Mouse (Mus musculus): ENCODE data around the gene Irf2. TPM values are rescaled to one million over a fixed set of nuclear protein-coding genes. Genes with fewer than 3 reads are reported as not detected.

Gene Irf2
- 23.1 and 24.3 TPM in 2 replicates for polyA plus RNA-seq (2015; fragmentation: Nextera tagmentation; extraction: Ambion mirVana)

DNA sequence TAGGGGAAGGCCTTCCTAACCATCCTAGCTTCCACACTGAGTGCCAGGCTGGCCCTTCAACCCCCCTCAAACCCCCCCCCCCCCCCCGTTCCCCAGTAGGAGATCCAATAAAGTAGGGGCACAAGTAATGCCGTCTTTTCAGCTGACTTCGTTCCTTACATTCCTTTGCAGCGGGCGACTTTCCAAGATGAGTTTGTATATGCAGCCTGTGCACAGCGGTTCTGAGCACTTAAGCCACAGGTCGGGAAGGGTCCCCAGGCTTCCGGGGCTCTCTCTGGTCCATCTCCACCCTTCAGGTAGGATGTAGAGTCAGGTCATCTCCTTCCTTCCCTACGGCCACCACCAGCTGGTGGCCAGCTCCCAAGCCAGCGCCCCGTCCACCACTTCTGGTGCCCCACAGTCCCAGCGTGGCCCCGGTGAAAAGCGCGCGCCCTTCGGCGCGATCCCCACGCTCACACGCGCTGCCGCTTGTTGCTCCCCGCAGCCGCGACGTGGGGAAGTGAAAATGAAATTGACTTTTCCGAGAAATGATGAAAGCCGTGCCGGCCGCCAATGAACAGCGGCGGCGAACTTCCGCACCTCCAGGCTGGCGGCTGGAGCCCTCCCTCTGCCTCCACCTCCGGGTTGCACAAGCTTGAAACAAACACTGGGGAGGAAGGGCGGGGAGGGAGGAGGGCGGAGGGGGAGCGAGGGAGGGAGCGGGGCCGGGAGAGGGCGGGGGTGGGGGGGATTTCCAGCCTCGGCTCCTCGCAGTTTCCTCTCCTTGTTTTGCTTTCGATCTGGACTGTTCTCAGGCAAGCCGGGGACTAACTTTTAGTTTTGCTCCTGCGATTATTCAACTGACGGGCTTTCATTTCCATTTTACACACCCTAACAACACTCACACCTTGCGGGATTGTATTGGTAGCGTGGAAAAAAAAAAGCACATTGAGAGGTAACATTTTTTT lies at the start of gene Irf2:
Gene Irf2 (plus strand): TSS at position 730 of the 947 bp plus-strand sequence.
- peak; percentile 82 for TF ChIP-seq EP300 (IDR thresholded peaks at IDR 0.05; ENCODE audit: low read depth)
- no peak; the same call in 1 of the 2 replicates for TF ChIP-seq CTCF (IDR thresholded peaks at IDR 0.05; ENCODE audit: low read depth)
- Histone ChIP-seq H3K27me3 (ENCODE audit: insufficient read depth, low read length) (no peaks in the 10 kb centered on the region), H3K9ac (replicated peaks) (peak within 1 kb of the TSS; percentile 99), H3K9me3 (ENCODE audit: low read length) (0 out of 2 replicates have a peak, but pooled peaks cover 4% of the 10 kb centered on the region), H3K27ac (ENCODE audit: low read depth) (peak within 1 kb of the TSS; percentile 99), H3K4me2 (ENCODE audit: low read depth, low read length) (peak within 1 kb of the TSS; percentile 87), H3K4me1 (ENCODE audit: insufficient read depth) (peaks cover 37% of the 10 kb centered on the region), H3K36me3 (replicated peaks; ENCODE audit: insufficient read depth, low read length) (peaks cover 5% of the 10 kb centered on the region; the same call in 1 of the 2 replicates), H3K4me3 (ENCODE audit: low read depth, low read length) (peak within 1 kb of the TSS; percentile 93)
- under 1% methylated on average over 48 of the region's 51 CpGs for WGBS (ENCODE audit: insufficient replicate concordance)
- ATAC-seq (peak; percentile 84), DNase-seq (peak; percentile 95)

DNA sequence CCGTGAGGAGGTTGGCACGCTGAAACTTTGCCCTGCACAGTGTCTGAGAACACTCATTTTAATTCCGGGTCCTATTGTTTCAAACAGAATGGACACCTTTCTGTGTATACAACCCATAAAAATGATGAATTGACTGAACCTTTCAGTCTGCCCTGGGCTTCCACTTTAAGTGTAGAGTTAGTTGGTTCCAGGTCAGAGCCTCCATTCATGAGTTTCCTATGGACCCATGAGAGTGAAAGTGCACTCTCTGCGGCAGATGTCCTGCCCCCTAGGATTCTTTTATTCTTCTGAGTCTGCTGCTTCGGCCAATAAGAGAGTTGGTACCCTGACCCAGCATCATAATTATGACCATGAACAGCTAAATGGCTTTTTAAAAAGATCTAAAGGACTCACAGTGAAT lies 49.4 kb upstream of the Irf2 start:
- no peaks in the 10 kb centered on the region for H3K36me3 ChIP-seq (replicated peaks; ENCODE audit: insufficient read depth, low read length)
- WGBS (ENCODE audit: insufficient replicate concordance): 79% methylated on average over 5 of the region's 5 CpGs
- no peak for ATAC-seq
- TF ChIP-seq CTCF (IDR thresholded peaks at IDR 0.05; ENCODE audit: low read depth): no peak
- TF ChIP-seq EP300 (IDR thresholded peaks at IDR 0.05; ENCODE audit: low read depth): no peak
- no peak overlapping the region for H3K4me2 ChIP-seq (ENCODE audit: low read depth, low read length)
- H3K4me3 ChIP-seq (ENCODE audit: low read depth, low read length): no peak overlapping the region
- no peak overlapping the region for H3K27ac ChIP-seq (ENCODE audit: low read depth)
- no peaks in the 10 kb centered on the region for H3K9me3 ChIP-seq (ENCODE audit: low read length)
- no peaks in the 10 kb centered on the region for H3K4me1 ChIP-seq (ENCODE audit: insufficient read depth)
- H3K27me3 ChIP-seq (ENCODE audit: insufficient read depth, low read length): no peaks in the 10 kb centered on the region
- no peak for DNase-seq
- no peak overlapping the region for H3K9ac ChIP-seq (replicated peaks)

DNA sequence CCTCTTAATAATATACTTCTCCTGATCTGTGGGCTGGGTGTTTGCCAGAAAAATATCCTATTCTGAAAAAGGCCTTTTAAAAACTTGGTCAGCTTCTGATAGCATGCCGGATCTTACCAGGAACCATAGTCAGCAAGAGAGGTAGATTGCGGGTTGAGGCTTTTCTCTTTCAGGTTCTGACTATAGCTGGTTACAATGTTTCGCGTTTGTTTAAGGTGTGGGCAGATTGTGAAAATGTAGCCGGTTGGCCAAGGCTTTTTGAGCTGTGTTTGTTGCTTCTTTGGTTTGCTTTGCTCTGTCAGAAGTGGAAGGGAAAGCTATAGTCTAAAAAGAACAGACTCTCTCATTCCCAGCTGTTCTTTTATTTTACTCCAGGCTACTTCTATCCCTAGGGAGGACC lies 49.0 kb upstream of the Irf2 start:
- Histone ChIP-seq H3K4me3 (ENCODE audit: low read depth, low read length) (no peak overlapping the region), H3K36me3 (replicated peaks; ENCODE audit: insufficient read depth, low read length) (no peaks in the 10 kb centered on the region), H3K4me2 (ENCODE audit: low read depth, low read length) (no peak overlapping the region), H3K9me3 (ENCODE audit: low read length) (no peaks in the 10 kb centered on the region), H3K27ac (ENCODE audit: low read depth) (no peak overlapping the region), H3K27me3 (ENCODE audit: insufficient read depth, low read length) (no peaks in the 10 kb centered on the region), H3K4me1 (ENCODE audit: insufficient read depth) (no peaks in the 10 kb centered on the region), H3K9ac (replicated peaks) (no peak overlapping the region)
- WGBS (ENCODE audit: insufficient replicate concordance): 71% methylated on average over 5 of the region's 5 CpGs
- TF ChIP-seq CTCF (IDR thresholded peaks at IDR 0.05; ENCODE audit: low read depth) (no peak), EP300 (IDR thresholded peaks at IDR 0.05; ENCODE audit: low read depth) (no peak)
- DNase-seq (no peak), ATAC-seq (no peak)

DNA sequence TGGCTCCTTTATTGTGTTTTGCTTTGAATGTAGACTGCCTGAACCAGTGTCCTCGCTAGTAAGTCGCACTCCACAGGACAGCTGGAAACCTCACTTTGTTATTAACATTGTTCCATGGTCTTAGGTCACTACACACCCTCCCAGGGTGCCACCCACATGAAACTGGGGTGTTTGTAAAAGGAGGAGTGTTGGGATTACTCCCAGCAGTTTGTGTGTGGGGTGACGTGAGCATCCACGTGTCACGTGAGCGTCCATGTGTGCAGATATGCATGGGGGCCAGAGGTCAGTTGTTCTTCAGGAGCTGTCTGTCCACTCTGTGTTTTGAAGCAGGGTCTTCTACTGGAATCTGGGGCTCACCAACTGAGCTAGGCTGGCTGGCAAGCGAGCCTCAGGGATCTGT lies 48.2 kb upstream of the Irf2 start:
- peak; percentile 57 for ATAC-seq

DNA sequence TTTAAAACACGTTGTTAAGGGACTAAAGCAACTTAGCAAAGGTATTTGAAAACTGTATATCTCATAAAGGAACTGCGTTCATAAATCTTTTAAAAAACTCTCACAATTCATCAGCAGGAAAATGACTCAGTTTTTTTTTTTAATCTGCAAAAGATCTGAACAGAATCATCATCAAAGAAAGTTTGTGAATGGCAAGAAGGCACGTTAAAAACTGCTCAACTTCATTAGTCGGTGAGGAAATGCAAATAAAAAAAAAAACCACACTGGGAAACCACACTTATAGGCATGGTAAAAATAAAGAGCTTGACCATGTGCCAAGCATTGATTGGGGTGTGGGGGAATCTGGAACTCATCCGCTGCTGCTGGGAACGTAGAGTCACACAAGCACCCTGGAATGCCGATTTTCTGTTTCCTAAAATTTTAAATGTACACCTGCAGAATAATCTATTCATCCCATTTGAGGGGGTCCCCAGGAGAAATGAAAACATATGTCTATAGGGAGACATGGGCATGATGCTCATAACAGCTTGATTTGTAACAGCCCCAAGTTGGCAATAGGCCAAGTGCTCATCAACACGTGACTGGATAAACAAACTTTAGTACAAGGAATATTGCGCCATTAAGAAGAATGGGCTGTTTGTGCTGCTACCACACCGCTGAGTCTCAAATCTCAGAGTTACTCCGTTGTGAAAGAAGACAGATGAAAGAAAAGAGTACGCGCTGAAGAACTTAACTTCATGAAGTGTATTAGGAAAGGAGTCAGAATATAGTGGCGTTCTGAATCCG lies 43.1 kb upstream of the Irf2 start:
- H3K9me3 ChIP-seq (ENCODE audit: low read length): no peaks in the 10 kb centered on the region
- H3K9ac ChIP-seq (replicated peaks): no peak overlapping the region
- no peaks in the 10 kb centered on the region for H3K36me3 ChIP-seq (replicated peaks; ENCODE audit: insufficient read depth, low read length)
- 48% methylated on average over 15 of the region's 15 CpGs for WGBS (ENCODE audit: insufficient replicate concordance)
- no peak for TF ChIP-seq EP300 (IDR thresholded peaks at IDR 0.05; ENCODE audit: low read depth)
- TF ChIP-seq CTCF (IDR thresholded peaks at IDR 0.05; ENCODE audit: low read depth): no peak
- DNase-seq (peak; percentile 59), ATAC-seq (peak; percentile 68)
- no peaks in the 10 kb centered on the region for H3K27me3 ChIP-seq (ENCODE audit: insufficient read depth, low read length)
- H3K4me3 ChIP-seq (ENCODE audit: low read depth, low read length): no peak overlapping the region
- H3K4me1 ChIP-seq (ENCODE audit: insufficient read depth): 0 out of 2 replicates have a peak, but pooled peaks cover 6% of the 10 kb centered on the region
- peak overlapping the region; percentile 23 for H3K4me2 ChIP-seq (ENCODE audit: low read depth, low read length)
- no peak overlapping the region for H3K27ac ChIP-seq (ENCODE audit: low read depth)

More for the DNA sequence above, 48.2 kb upstream of the Irf2 start:
- Histone ChIP-seq H3K36me3 (replicated peaks; ENCODE audit: insufficient read depth, low read length) (no peaks in the 10 kb centered on the region), H3K27me3 (ENCODE audit: insufficient read depth, low read length) (no peaks in the 10 kb centered on the region), H3K9ac (replicated peaks) (no peak overlapping the region), H3K4me1 (ENCODE audit: insufficient read depth) (0 out of 2 replicates have a peak, but pooled peaks cover under 1% of the 10 kb centered on the region), H3K27ac (ENCODE audit: low read depth) (no peak overlapping the region), H3K4me2 (ENCODE audit: low read depth, low read length) (no peak overlapping the region), H3K4me3 (ENCODE audit: low read depth, low read length) (no peak overlapping the region), H3K9me3 (ENCODE audit: low read length) (no peaks in the 10 kb centered on the region)
- peak; percentile 49 for DNase-seq
- WGBS (ENCODE audit: insufficient replicate concordance): 71% methylated on average over 7 of the region's 7 CpGs
- TF ChIP-seq EP300 (IDR thresholded peaks at IDR 0.05; ENCODE audit: low read depth) (no peak), CTCF (IDR thresholded peaks at IDR 0.05; ENCODE audit: low read depth) (no peak)

DNA sequence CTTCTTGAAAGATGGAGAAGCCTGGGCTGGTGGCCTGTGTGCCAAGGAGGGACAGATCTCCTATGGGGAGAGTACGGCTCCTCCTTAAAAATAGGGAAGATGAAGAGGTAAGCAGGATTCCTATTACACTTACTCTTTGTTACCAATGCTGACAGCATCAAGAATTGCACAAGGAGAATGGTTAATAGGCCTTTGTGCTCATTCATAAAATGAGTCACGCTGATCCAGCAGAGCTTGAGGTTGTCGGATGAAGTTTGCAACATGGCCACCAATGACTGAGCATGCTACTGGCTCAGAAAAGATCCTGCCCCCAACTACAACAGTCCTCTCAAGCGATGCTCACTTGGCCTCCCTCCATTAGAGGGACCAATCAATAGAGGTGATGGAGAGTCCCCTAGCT lies 42.0 kb upstream of the Irf2 start:
- WGBS (ENCODE audit: insufficient replicate concordance): 85% methylated on average over 4 of the region's 4 CpGs
- ATAC-seq (no peak), DNase-seq (no peak)
- Histone ChIP-seq H3K27ac (ENCODE audit: low read depth) (no peak overlapping the region), H3K9ac (replicated peaks) (no peak overlapping the region), H3K36me3 (replicated peaks; ENCODE audit: insufficient read depth, low read length) (no peaks in the 10 kb centered on the region), H3K4me3 (ENCODE audit: low read depth, low read length) (no peak overlapping the region), H3K4me2 (ENCODE audit: low read depth, low read length) (no peak overlapping the region), H3K9me3 (ENCODE audit: low read length) (no peaks in the 10 kb centered on the region), H3K4me1 (ENCODE audit: insufficient read depth) (0 out of 2 replicates have a peak, but pooled peaks cover 6% of the 10 kb centered on the region), H3K27me3 (ENCODE audit: insufficient read depth, low read length) (no peaks in the 10 kb centered on the region)
- TF ChIP-seq CTCF (IDR thresholded peaks at IDR 0.05; ENCODE audit: low read depth): no peak
- no peak for TF ChIP-seq EP300 (IDR thresholded peaks at IDR 0.05; ENCODE audit: low read depth)

All from liver, postnatal 0 days (tissue).